Mouse (Mus musculus): ENCODE data around the gene Tspyl4. TPM values are rescaled to one million over a fixed set of nuclear protein-coding genes. Genes with fewer than 3 reads are reported as not detected.

Gene Tspyl4
- 29.8 TPM for polyA plus RNA-seq (2014; fragmentation: Illumina TruSeq; extraction: RNeasy Lipid Tissue Mini Kit (QIAGEN cat#74804); ENCODE audit: low read depth, low replicate concordance)

GRCm38 (mm10) chr10:34297299-34297979 is at the start of gene Tspyl4:
TSS of gene Tspyl4 (plus strand) at chr10:34297442.

GRCm38 (mm10) chr10:34281962-34282388 is 15.3 kb upstream of the Tspyl4 start, which contains the start of gene Tspyl1:
TSS of gene Tspyl1 (plus strand) at chr10:34282190.

Other genes starting within 250 kb of the Tspyl4 start
- gene Calhm5, start 200.9 kb upstream of the Tspyl4 start, polyA plus RNA-seq (2014; fragmentation: Illumina TruSeq; extraction: RNeasy Lipid Tissue Mini Kit (QIAGEN cat#74804); ENCODE audit: low read depth, low replicate concordance), result 0.07 TPM
- 0.27 TPM for gene Calhm6, start 169.5 kb upstream of the Tspyl4 start, polyA plus RNA-seq (2014; fragmentation: Illumina TruSeq; extraction: RNeasy Lipid Tissue Mini Kit (QIAGEN cat#74804); ENCODE audit: low read depth, low replicate concordance)
- 2.3 TPM for gene Dse, start 89.7 kb upstream of the Tspyl4 start, polyA plus RNA-seq (2014; fragmentation: Illumina TruSeq; extraction: RNeasy Lipid Tissue Mini Kit (QIAGEN cat#74804); ENCODE audit: low read depth, low replicate concordance)
- gene Tspyl1, start 15.3 kb upstream of the Tspyl4 start, polyA plus RNA-seq (2014; fragmentation: Illumina TruSeq; extraction: RNeasy Lipid Tissue Mini Kit (QIAGEN cat#74804); ENCODE audit: low read depth, low replicate concordance), result 14.4 TPM
- not detected for gene Col10a1, start 92.5 kb downstream of the Tspyl4 start, polyA plus RNA-seq (2014; fragmentation: Illumina TruSeq; extraction: RNeasy Lipid Tissue Mini Kit (QIAGEN cat#74804); ENCODE audit: low read depth, low replicate concordance)
- 37.1 TPM for gene Nt5dc1, start 121.1 kb downstream of the Tspyl4 start, polyA plus RNA-seq (2014; fragmentation: Illumina TruSeq; extraction: RNeasy Lipid Tissue Mini Kit (QIAGEN cat#74804); ENCODE audit: low read depth, low replicate concordance)
- 0.98 TPM for gene Frk, start 186.0 kb downstream of the Tspyl4 start, polyA plus RNA-seq (2014; fragmentation: Illumina TruSeq; extraction: RNeasy Lipid Tissue Mini Kit (QIAGEN cat#74804); ENCODE audit: low read depth, low replicate concordance)